Mouse (Mus musculus) lung, embryonic 16.5 days (tissue): ENCODE data around the gene Pfas. TPM values are rescaled to one million over a fixed set of nuclear protein-coding genes. Genes with fewer than 3 reads are reported as not detected.
"Not testable (repeated sequence)": the region's sequence is repeated elsewhere in the genome, so short reads cannot be mapped to it uniquely, and the experiment has no call there.

ENCODE experiments used
- ATAC-seq: fragments of 200-750 bp; cut with Nextera tagmentation; 2 replicates; pipeline ENCODE4 v1.8.0; 2017; ENCODE audit warnings: low read depth, mild to moderate bottlenecking, moderate library complexity
- H3K27ac ChIP-seq: fragments of 300-500 bp; sonication (generic); 2 replicates; pipeline ENCODE4 v1.5.1; 2014; ENCODE audit warnings: mild to moderate bottlenecking, control low read depth, low read length
- H3K27me3 ChIP-seq: fragments of 300-500 bp; sonication (generic); 2 replicates; pipeline ENCODE4 v1.6.1; 2014; ENCODE audit warnings: low read depth, low read length, mixed read lengths; ENCODE audit not compliant: control insufficient read depth, insufficient read depth
- H3K36me3 ChIP-seq: fragments of 300-500 bp; sonication (generic); 2 replicates; pipeline ENCODE4 v1.6.1; 2014; ENCODE audit warnings: low read length; ENCODE audit not compliant: control insufficient read depth, insufficient read depth
- H3K4me1 ChIP-seq: fragments of 300-500 bp; sonication (generic); replicated peaks from 2 replicates; pipeline ENCODE4 v1.6.1; 2014; ENCODE audit warnings: low read length, mixed read lengths; ENCODE audit not compliant: control insufficient read depth, insufficient read depth
- H3K4me2 ChIP-seq: fragments of 300-500 bp; sonication (generic); 2 replicates; pipeline ENCODE4 v1.6.1; 2014; ENCODE audit warnings: low read depth, low read length, control low read depth
- H3K4me3 ChIP-seq: fragments of 300-500 bp; sonication (generic); 2 replicates; pipeline ENCODE4 v1.5.1; 2014; ENCODE audit warnings: mild to moderate bottlenecking, low read length, control low read depth
- H3K9ac ChIP-seq: fragments of 300-500 bp; sonication (generic); 2 replicates; pipeline ENCODE4 v1.6.1; 2014; ENCODE audit warnings: low read length, control low read depth
- H3K9me3 ChIP-seq: fragments of 300-500 bp; sonication (generic); 2 replicates; pipeline ENCODE4 v1.6.1; 2016; ENCODE audit warnings: low read length; ENCODE audit not compliant: control insufficient read depth
- WGBS: fragments of 180-500 bp; shearing (Covaris S2); extraction: QIAGEN DNeasy Blood & Tissue Kit; methylation state at CpG from one replicate; pipeline ENCODE4 v1.1.7; 2014; 5-methylcytosine and 5-hydroxymethylcytosine counted together
- polyA plus RNA-seq: library from polyadenylated mRNA; unstranded; fragments of >200 nt; fragmentation: Nextera tagmentation; extraction: Ambion mirVana; gene quantifications from 2 replicates; pipeline ENCODE4 v1.2.1, GENCODE M21; 2015

Gene Pfas
- polyA plus RNA-seq, 1 experiment from 2014 or later: 27.0 TPM

- 77% methylated on average over 2 of the region's 2 CpGs for WGBS
- Histone ChIP-seq H3K36me3 (peaks cover 78% of the 10 kb centered on the region), H3K4me1 (no peaks in the 10 kb centered on the region), H3K4me3 (no peak overlapping the region), H3K27ac (no peak overlapping the region), H3K9me3 (no peaks in the 10 kb centered on the region), H3K4me2 (no peak overlapping the region), H3K27me3 (no peaks in the 10 kb centered on the region), H3K9ac (no peak overlapping the region)
- ATAC-seq: no peak
Observed at GRCm38 (mm10) chr11:69028805-69029204, 20.5 kb upstream of the Pfas start.

- 91% methylated on average over 3 of the region's 3 CpGs for WGBS
- no peak overlapping the region for H3K27ac ChIP-seq
- no peak for ATAC-seq
- no peaks in the 10 kb centered on the region for H3K9me3 ChIP-seq
- no peaks in the 10 kb centered on the region for H3K4me1 ChIP-seq
- no peak overlapping the region for H3K4me2 ChIP-seq
- no peak overlapping the region for H3K9ac ChIP-seq
- H3K27me3 ChIP-seq: no peaks in the 10 kb centered on the region
- H3K4me3 ChIP-seq: no peak overlapping the region
- peaks cover 82% of the 10 kb centered on the region for H3K36me3 ChIP-seq
Observed at GRCm38 (mm10) chr11:69026562-69026961, 18.3 kb upstream of the Pfas start.

- Histone ChIP-seq H3K9ac (no peak overlapping the region), H3K4me3 (no peak overlapping the region), H3K36me3 (peaks cover 36% of the 10 kb centered on the region), H3K9me3 (no peaks in the 10 kb centered on the region), H3K27me3 (no peaks in the 10 kb centered on the region), H3K4me2 (no peak overlapping the region), H3K4me1 (peaks cover 8% of the 10 kb centered on the region), H3K27ac (no peak overlapping the region)
- no peak for ATAC-seq
Observed at GRCm38 (mm10) chr11:69020691-69021090, 12.4 kb upstream of the Pfas start.

GRCm38 (mm10) chr11:69016755-69017154 is 8.5 kb upstream of the Pfas start:
- Histone ChIP-seq H3K27me3 (no peaks in the 10 kb centered on the region), H3K4me1 (peaks cover 10% of the 10 kb centered on the region), H3K9me3 (no peaks in the 10 kb centered on the region), H3K4me3 (peak overlapping the region; percentile 70), H3K4me2 (peak overlapping the region; percentile 76), H3K36me3 (peaks cover under 1% of the 10 kb centered on the region), H3K9ac (peak overlapping the region; percentile 83), H3K27ac (no peak overlapping the region)
- WGBS: 53% methylated on average over 3 of the region's 3 CpGs
- ATAC-seq: no peak

DNA sequence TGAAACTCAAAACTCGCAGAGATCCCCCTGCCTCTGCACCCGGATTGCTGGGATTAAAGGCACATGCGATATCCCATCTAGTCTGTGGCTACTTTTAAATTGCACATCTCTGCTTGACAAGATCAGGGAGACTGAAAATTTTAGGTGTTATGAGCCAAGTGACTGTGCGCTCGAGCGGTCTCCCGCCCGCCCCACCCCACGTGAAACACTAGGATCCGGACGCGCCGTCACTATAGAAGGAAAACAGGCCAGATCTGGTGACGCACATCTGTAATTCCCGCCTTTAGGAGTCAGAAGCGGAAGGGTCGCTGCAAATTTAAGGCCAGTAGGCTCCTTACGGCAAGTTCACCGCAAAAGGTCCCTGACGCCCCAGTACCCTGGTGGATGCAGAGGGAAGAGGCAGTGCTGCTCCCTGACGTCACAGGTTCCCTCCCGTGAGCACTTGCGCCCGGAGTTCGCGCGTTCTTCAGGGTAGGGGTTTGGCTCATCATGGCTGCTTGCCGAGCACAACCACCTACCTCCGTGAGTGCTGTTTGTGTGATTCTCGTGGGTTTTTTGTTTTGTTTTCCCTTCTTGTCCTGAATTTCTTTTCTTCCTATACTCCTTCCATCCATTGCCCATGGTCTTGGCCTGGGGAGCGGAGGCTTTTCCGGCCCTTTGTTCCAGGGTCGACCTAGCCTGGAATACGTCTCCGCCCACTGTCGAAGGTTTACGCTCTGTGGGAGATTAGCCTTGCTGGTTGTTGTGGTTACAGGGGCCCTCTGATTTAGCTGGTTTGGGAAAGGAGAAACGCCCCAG is 7.6 kb upstream of the Pfas start, which contains the start of gene Ctc1:
Gene Ctc1, plus strand, starts transcription at position 268 of the 798 bp plus-strand sequence.
- Histone ChIP-seq H3K27ac (peak within 1 kb of the TSS; percentile 93), H3K36me3 (no peaks in the 10 kb centered on the region), H3K4me2 (peak within 1 kb of the TSS; percentile 76), H3K27me3 (no peaks in the 10 kb centered on the region), H3K4me1 (peaks cover 13% of the 10 kb centered on the region), H3K4me3 (peak within 1 kb of the TSS; percentile 70), H3K9ac (peak within 1 kb of the TSS; percentile 83), H3K9me3 (no peaks in the 10 kb centered on the region)
- peak; percentile 96 for ATAC-seq
- WGBS: 2% methylated on average over 38 of the region's 38 CpGs

DNA sequence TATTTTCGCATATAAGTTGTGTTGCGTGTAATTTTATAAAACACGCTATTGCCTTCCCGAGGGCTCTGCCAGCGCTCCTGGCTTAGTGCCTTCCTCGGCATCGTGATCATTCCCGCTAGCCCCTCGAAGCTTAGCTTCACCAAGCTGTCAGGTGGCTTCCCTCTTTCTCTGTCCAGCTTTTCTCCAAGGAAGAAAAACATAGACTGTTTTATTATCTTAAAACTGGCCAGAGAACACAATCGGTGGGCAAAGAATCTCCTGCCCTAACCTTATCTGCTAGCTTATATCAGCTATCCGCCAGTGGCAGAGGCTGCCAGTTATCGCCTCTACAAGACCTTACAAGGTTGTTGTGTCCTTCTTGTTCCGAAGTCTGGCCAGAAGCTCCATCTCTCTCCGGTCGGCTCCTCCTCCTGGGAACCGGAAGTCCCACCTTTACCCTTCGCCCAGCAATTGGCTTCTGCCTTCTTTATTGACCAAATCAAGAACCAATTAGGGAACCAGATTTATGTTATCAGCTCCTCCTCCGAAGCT is 3.9 kb upstream of the Pfas start:
- peak overlapping the region; percentile 59 for H3K4me3 ChIP-seq

GRCm38 (mm10) chr11:69011445-69011844 is 3.2 kb upstream of the Pfas start:
- not testable (repeated sequence) for H3K9me3 ChIP-seq, H3K27me3 ChIP-seq, ATAC-seq, H3K36me3 ChIP-seq, H3K9ac ChIP-seq
- peaks cover 14% of the 10 kb centered on the region for H3K4me1 ChIP-seq
- peak overlapping the region; percentile 79 for H3K4me2 ChIP-seq
- peak overlapping the region; percentile 59 for H3K4me3 ChIP-seq
- H3K27ac ChIP-seq: 0 out of 2 replicates have a peak overlapping the region, but pooled peaks have one; percentile 17
- 57% methylated on average over 2 of the region's 2 CpGs for WGBS

More for the DNA sequence above, 3.9 kb upstream of the Pfas start:
- Histone ChIP-seq H3K9me3 (no peaks in the 10 kb centered on the region), H3K4me1 (peaks cover 19% of the 10 kb centered on the region), H3K27ac (peak overlapping the region; percentile 63), H3K36me3 (no peaks in the 10 kb centered on the region), H3K27me3 (no peaks in the 10 kb centered on the region), H3K4me2 (peak overlapping the region; percentile 79), H3K9ac (peak overlapping the region; percentile 64)
- ATAC-seq: peak; percentile 67
- WGBS: 1% methylated on average over 18 of the region's 18 CpGs

DNA sequence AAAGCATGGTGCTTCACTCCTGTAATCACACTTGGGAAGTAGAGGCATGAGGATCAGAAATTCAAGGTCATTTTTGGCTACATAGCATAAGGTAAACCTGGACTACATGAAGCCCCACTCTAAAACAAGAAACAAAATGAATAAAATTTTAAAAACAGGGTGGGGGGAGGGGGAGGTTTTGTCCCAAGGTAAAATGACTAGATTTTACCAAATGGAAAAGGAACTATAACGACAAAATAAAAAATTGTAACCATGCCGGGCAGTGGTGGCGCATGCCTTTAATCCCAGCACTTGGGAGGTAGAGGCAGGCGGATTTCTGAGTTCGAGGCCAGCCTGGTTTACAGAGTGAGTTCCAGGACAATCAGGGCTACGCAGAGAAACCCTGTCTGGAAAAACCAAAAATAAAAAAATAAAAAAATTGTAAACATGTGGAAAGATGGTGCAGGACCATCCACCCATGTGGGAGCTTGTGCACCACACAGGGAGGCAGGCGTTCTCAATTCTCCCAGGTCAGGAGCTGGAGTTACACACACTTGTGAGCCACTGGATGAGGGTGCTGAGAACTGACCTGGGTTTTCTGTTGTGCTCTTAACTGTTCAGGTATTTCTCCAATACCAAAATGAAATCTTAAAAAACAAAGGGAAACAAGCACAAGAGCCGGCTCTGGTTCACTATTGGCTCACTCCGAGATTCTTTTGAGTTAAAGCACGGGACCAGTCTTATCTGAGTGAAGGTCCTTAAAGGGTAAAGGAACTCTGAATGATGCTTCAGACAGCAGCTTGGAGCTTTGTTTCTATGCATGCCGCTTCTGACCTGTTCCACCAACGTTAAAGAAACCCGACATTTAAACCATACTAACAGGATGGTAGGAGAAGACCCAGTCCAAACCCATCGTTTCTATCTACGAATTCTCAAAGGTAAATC is 2.4 kb upstream of the Pfas start:
- 82% methylated on average over 15 of the region's 15 CpGs for WGBS
- Histone ChIP-seq H3K9me3 (no peaks in the 10 kb centered on the region), H3K4me2 (no peak overlapping the region), H3K9ac (no peak overlapping the region), H3K4me3 (no peak overlapping the region), H3K27ac (no peak overlapping the region), H3K4me1 (peaks cover 14% of the 10 kb centered on the region), H3K36me3 (no peaks in the 10 kb centered on the region), H3K27me3 (no peaks in the 10 kb centered on the region)
- no peak for ATAC-seq

GRCm38 (mm10) chr11:69009508-69009907 is 1.2 kb upstream of the Pfas start:
- Histone ChIP-seq H3K4me3 (no peak overlapping the region), H3K27ac (no peak overlapping the region), H3K4me2 (no peak overlapping the region), H3K36me3 (no peaks in the 10 kb centered on the region), H3K4me1 (peaks cover 13% of the 10 kb centered on the region), H3K27me3 (no peaks in the 10 kb centered on the region), H3K9me3 (no peaks in the 10 kb centered on the region), H3K9ac (no peak overlapping the region)
- no peak for ATAC-seq
- WGBS: 70% methylated on average over 1 of the region's 1 CpGs
